Mouse (Mus musculus) ES-Bruce4 (cell line): ENCODE measurements around the gene Eef1akmt4. TPM values are rescaled to one million over a fixed set of nuclear protein-coding genes. Genes with fewer than 3 reads are reported as not detected.
A peak's percentile ranks its signal among the peaks of the same experiment; 100 is the strongest.

ENCODE experiments used
- H3K27ac ChIP-seq: 2 replicates; pipeline ENCODE4 v1.5.1; 2012; ENCODE audit warnings: low read length, inconsistent platforms; ENCODE audit not compliant: insufficient read depth
- H3K27me3 ChIP-seq: 2 replicates; pipeline ENCODE4 v1.6.1; 2012; ENCODE audit warnings: mild to moderate bottlenecking, low read length, inconsistent platforms; ENCODE audit not compliant: control insufficient read depth, poor library complexity, insufficient read depth, severe bottlenecking
- H3K36me3 ChIP-seq: 2 replicates; pipeline ENCODE4 v1.6.1; 2012; ENCODE audit warnings: inconsistent platforms, mild to moderate bottlenecking, low read length, moderate library complexity; ENCODE audit not compliant: control insufficient read depth, poor library complexity, insufficient read depth, severe bottlenecking
- H3K4me1 ChIP-seq: one replicate; pipeline ENCODE4 v1.8.1; 2011; ENCODE audit warnings: low read length; ENCODE audit not compliant: control insufficient read depth, insufficient read depth
- H3K4me3 ChIP-seq: 2 replicates; pipeline ENCODE4 v1.5.1; 2011; ENCODE audit warnings: low read depth, mild to moderate bottlenecking, low read length
- H3K9ac ChIP-seq: 2 replicates; pipeline ENCODE4 v1.6.1; 2012; ENCODE audit warnings: low read depth, mild to moderate bottlenecking, inconsistent platforms; ENCODE audit not compliant: poor library complexity, severe bottlenecking
- H3K9me3 ChIP-seq: replicated peaks from 2 replicates; pipeline ENCODE4 v1.6.1; 2012; ENCODE audit warnings: mild to moderate bottlenecking, low read length, inconsistent platforms; ENCODE audit not compliant: control insufficient read depth, poor library complexity, insufficient read depth, severe bottlenecking
- CTCF ChIP-seq: IDR thresholded peaks from one replicate; pipeline ENCODE4 v1.8.1; 2011; ENCODE audit warnings: low read depth, low read length
- EP300 ChIP-seq: IDR thresholded peaks from 2 replicates; pipeline ENCODE4 v1.6.1; 2011; ENCODE audit warnings: low read depth, low read length; ENCODE audit not compliant: insufficient read depth
- POLR2A ChIP-seq: IDR thresholded peaks from one replicate; pipeline ENCODE4 v1.8.1; 2011; ENCODE audit warnings: low read length; ENCODE audit not compliant: insufficient read depth
- polyA plus RNA-seq: library from polyadenylated mRNA; stranded (reverse); fragments of >200 nt; gene quantifications from 2 replicates; pipeline ENCODE4 v1.2.4, GENCODE M21; 2011; ENCODE audit warnings: low read depth; ENCODE audit not compliant: missing spikeins, insufficient read depth, insufficient read length

The Eef1akmt4 gene
- polyA plus RNA-seq, 1 experiment, result 10.8 TPM

DNA sequence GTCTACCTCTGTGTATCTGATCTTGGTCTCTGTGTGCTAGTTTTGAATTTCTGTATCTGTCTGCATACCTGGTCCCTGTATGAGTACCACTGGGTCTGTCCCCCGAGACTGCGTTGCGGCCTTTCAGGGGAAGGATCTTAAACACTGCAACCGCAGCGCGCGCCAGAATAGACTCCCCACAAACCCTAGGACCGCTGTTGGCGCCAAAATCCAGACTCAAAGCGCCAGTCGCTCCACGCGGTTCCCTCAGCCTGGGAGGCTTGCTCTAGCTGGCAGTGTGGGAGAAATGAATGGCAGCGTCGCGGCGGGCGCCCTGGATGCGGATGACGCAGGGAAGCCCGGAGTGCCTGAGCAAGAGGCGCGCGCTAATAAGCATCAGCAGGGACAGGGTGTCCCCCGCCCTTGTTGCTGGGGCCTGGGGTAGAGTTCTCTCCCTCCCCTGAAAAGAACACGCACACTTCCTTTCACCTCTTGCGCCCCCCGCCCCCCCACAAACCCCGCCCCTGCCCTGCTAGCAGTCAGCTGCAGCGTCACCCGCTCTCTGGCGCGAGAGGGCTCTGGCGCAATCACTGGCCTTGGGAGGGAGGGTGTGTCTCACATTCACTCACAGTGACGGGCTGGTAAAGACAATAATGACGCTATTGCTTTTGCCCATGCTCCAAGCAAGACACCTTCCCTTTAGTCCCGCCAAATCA is 10.7 kb downstream of the Eef1akmt4 start:
- H3K9me3 ChIP-seq, result no peaks in the 10 kb centered on the region

DNA sequence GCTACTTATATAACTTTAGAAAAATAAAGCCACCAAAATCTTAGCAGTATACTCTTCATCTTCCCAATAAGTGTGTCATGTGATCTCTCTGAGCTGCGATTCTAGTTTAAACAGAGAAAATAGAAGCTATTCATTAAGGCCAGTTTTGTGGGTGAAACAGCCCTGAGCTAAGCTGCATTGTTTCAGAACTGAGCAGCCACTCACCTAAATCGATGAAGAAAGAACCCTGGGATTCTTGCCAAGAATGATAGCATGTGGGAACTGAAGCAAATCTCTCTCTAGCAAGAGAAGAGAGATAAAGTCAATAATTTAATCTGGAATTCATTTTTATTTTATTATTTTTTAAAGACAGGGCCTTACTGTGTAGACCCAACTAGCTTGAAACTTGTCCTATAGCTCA is 11.8 kb downstream of the Eef1akmt4 start:
- H3K4me1 ChIP-seq, result no peaks in the 10 kb centered on the region
- H3K9ac ChIP-seq, result no peak overlapping the region
- H3K36me3 ChIP-seq, result no peaks in the 10 kb centered on the region
- no peak overlapping the region for H3K4me3 ChIP-seq
- no peak overlapping the region for H3K27ac ChIP-seq
- no peaks in the 10 kb centered on the region for H3K9me3 ChIP-seq
- TF ChIP-seq EP300 (no peak), CTCF (no peak), POLR2A (no peak)
- no peaks in the 10 kb centered on the region for H3K27me3 ChIP-seq

More for the DNA sequence above, 10.7 kb downstream of the Eef1akmt4 start:
- Histone ChIP-seq H3K9ac (peak overlapping the region; percentile 94), H3K27me3 (no peaks in the 10 kb centered on the region), H3K4me1 (no peaks in the 10 kb centered on the region), H3K36me3 (no peaks in the 10 kb centered on the region), H3K4me3 (peak overlapping the region; percentile 70), H3K27ac (no peak overlapping the region)
- no peak for TF ChIP-seq EP300
- no peak for TF ChIP-seq CTCF
- no peak for TF ChIP-seq POLR2A

GRCm38 (mm10) chr16:20628871-20629391 is 17.5 kb downstream of the Eef1akmt4 start:
- H3K36me3 ChIP-seq, result no peaks in the 10 kb centered on the region
- peak overlapping the region; percentile 47; the same call in 1 of the 2 replicates for H3K9ac ChIP-seq
- no peaks in the 10 kb centered on the region for H3K27me3 ChIP-seq
- peaks cover 2% of the 10 kb centered on the region for H3K4me1 ChIP-seq
- TF ChIP-seq CTCF (no peak), EP300 (no peak), POLR2A (no peak)
- H3K27ac ChIP-seq, result no peak overlapping the region
- H3K4me3 ChIP-seq, result no peak overlapping the region
- no peaks in the 10 kb centered on the region for H3K9me3 ChIP-seq

DNA sequence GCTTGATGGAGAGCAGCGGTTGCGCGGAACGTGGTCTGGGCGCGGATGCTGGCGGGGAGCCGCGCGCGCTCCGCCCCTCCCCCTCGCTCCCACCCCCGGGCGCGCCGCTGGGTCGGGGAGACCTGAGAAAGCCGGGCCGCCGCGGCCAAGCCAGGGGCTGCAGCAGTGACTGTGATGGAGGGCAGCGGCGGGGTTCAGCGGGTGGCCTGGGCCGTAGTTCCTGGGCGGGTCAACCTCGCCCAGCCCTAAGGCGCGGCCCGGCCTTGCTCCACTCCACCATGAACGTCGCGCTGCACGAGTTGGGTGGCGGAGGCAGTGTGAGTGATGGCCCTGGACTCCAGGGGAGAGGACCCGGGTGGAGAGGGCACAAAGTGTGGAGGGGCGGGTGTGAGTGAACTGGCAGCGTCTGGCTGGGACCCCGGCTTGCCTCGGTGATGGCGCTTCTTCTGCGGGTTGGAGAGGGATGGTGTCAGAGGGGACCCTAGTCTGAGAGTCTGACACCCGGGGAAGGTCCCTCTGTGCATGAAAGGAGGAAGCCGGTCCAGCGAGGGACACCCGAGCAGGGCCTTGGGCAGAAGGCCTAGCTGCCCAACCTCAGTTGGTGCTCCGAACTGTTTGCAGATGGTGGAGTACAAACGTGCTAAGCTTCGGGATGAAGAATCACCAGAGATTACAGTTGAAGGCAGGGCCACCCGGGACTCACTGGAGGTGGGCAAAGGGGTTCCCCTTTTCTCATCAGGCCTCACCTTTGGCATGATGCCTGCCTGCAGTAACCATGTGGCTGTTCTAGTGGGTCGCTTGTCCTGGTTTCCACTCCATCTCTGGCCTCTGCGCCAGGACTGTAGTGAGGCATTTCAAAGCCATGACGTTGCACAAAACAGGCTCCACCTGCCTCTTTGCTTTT is 18.6 kb downstream of the Eef1akmt4 start, which contains the start of gene Ece2:
Gene Ece2, plus strand, starts transcription at position 98 of the 904 bp plus-strand sequence.
- TF ChIP-seq EP300, result no peak
- TF ChIP-seq CTCF, result no peak
- TF ChIP-seq POLR2A, result no peak
- Histone ChIP-seq H3K27me3 (no peaks in the 10 kb centered on the region), H3K9me3 (no peaks in the 10 kb centered on the region), H3K36me3 (no peaks in the 10 kb centered on the region), H3K9ac (peak within 1 kb of the TSS; percentile 47), H3K27ac (no peak within 1 kb of the TSS), H3K4me3 (peak within 1 kb of the TSS; percentile 74), H3K4me1 (peaks cover 2% of the 10 kb centered on the region)

GRCm38 (mm10) chr16:20637410-20637809 is 26.0 kb downstream of the Eef1akmt4 start:
- Histone ChIP-seq H3K9me3 (no peaks in the 10 kb centered on the region), H3K4me3 (no peak overlapping the region), H3K27ac (no peak overlapping the region), H3K27me3 (no peaks in the 10 kb centered on the region), H3K9ac (no peak overlapping the region), H3K36me3 (no peaks in the 10 kb centered on the region), H3K4me1 (no peaks in the 10 kb centered on the region)
- TF ChIP-seq CTCF (no peak), POLR2A (no peak), EP300 (no peak)

DNA sequence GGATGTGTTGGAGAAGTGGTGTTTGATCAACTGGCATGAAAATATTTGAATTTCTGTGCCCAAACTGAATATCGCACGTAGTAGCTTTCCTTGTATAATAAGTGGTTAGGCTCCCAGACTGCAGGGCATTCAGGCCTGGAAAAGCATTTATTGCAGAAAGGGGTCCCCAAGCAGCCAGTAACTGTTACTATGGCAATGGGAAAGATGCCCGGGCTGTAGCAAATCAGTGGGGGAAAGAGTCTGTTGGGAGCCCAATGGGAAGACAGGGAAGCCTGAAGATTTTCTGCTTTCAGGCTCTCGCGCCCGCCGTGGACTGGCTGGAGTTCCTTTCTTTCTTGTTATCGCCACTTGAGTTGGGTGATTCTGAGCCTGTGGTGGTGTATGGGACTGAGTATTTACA is 27.0 kb downstream of the Eef1akmt4 start:
- Histone ChIP-seq H3K9ac (no peak overlapping the region), H3K36me3 (no peaks in the 10 kb centered on the region)

More for the DNA sequence above, 27.0 kb downstream of the Eef1akmt4 start:
- no peak overlapping the region for H3K27ac ChIP-seq
- no peak overlapping the region for H3K4me3 ChIP-seq
- no peaks in the 10 kb centered on the region for H3K27me3 ChIP-seq
- H3K4me1 ChIP-seq, result no peaks in the 10 kb centered on the region
- no peaks in the 10 kb centered on the region for H3K9me3 ChIP-seq
- TF ChIP-seq POLR2A, result no peak
- TF ChIP-seq EP300, result no peak
- TF ChIP-seq CTCF, result no peak
